Mouse (Mus musculus) liver, adult 10 weeks (tissue): ENCODE data around the gene Ccdc180. TPM values are rescaled to one million over a fixed set of nuclear protein-coding genes. Genes with fewer than 3 reads are reported as not detected.

Experiments
- polyA plus RNA-seq: library from polyadenylated mRNA; stranded (reverse); fragments of 350-450 nt; fragmentation: Illumina TruSeq; extraction: RNeasy Lipid Tissue Mini Kit (QIAGEN cat#74804); gene quantifications from one replicate; pipeline ENCODE4 v1.2.3, GENCODE M21; 2014; ENCODE audit warnings: low read depth, low replicate concordance

Gene Ccdc180
- polyA plus RNA-seq = not detected

GRCm38 (mm10) chr4:45890066-45890761 is at the start of gene Ccdc180:
Gene Ccdc180, plus strand, starts transcription at chr4:45890303.

DNA sequence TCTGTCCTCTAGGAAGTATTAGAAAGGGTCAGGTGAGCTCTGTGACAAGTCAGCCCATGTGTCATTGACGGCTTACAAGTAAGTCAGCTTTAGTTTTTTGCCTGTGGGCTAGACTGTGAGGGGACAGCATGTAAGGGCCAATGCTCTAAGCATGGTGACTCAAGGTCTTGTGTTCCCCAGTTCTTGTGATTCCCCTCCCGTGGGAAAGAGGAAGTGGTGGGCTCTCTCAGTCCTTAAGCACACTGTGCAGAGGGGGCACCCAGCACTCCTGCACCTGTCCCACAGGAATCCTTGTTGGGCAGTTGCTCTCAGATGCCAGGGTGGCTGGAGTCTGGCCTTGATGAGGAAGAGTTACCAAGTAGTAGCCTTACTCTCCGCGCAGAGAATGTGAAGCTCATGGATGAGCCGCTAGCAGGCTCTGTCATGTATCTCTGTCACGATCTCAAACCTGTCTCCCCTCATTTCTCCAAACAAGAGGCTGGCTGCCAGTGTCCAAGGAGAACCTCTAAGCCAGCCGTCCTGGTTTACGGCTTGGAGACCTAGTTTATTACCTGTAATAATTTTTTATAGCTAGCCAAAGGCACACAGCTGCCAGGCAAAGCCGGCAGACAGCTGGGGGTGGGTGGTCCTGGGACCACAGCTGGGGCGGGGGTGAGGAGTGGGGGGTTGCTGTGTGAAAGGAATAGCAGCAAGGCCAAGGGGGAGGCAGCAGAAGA is 41.8 kb upstream of the Ccdc180 start, which contains the start of gene Stra6l:
TSS of gene Stra6l (plus strand) at position 556 of the 716 bp plus-strand sequence.

GRCm38 (mm10) chr4:45964771-45965439 is 74.8 kb downstream of the Ccdc180 start, which contains the start of gene Tdrd7:
Gene Tdrd7, plus strand, starts transcription at chr4:45965334.

Other genes starting within 250 kb of the Ccdc180 start
- gene Aldh1b1, start 91.3 kb upstream of the Ccdc180 start, polyA plus RNA-seq = 17.5 TPM
- gene Igfbpl1, start 63.4 kb upstream of the Ccdc180 start, polyA plus RNA-seq = not detected
- gene Stra6l, start 41.6 kb upstream of the Ccdc180 start, polyA plus RNA-seq = 102 TPM
- 30.2 TPM for gene Tdrd7, start 75.0 kb downstream of the Ccdc180 start, polyA plus RNA-seq
- 0.16 TPM for gene Tmod1, start 148.6 kb downstream of the Ccdc180 start, polyA plus RNA-seq
- 19.8 TPM for gene Ncbp1, start 248.3 kb downstream of the Ccdc180 start, polyA plus RNA-seq
- gene Tstd2, start 248.4 kb downstream of the Ccdc180 start, polyA plus RNA-seq = 11.5 TPM